28 mouse cellular contexts compared by ENCODE assay signal in genomic region chr5:135162361-135162760, GRCm38 (mm10). TPM values are rescaled to one million over a fixed set of nuclear protein-coding genes. Genes with fewer than 3 reads are reported as not detected.
DNase-seq lines count a peak whose midpoint lies in the region; ATAC-seq and TF ChIP-seq lines count a peak whose summit lies in the region.
"Had no signal": no experiment of that assay in that cellular context is flagged by ENCODE, and none has a peak within 500 bp of the region (broad histone marks: within the 10 kb centered on the region; RNA-seq: fewer than 3 reads in every experiment).

No protein-coding gene starts in this region.

- H3K27ac ChIP-seq in layer of hippocampus, adult 2 months: peak overlapping the region; percentile 82; the same call in 1 of the 2 replicates
- H3K27ac ChIP-seq: embryonic facial prominence, embryonic 10.5 days; embryonic facial prominence, embryonic 15.5 days; forebrain, embryonic 13.5 days; hindbrain, embryonic 12.5 days; intestine, embryonic 15.5 days; limb, embryonic 12.5 days; lung, embryonic 15.5 days; neural tube, embryonic 12.5 days had no signal

- no peak for TF ChIP-seq CTCF in layer of hippocampus, adult 2 months (conservative IDR thresholded peaks at IDR 0.05)

- no peak for ATAC-seq in cerebellum, adult (ENCODE audit: insufficient number of reproducible peaks, low FRiP score, low TSS enrichment)
- ATAC-seq: CD4-positive, CD25-positive, alpha-beta regulatory T cell, adult 4 months; forebrain, embryonic 13.5 days; hindbrain, postnatal 0 days; intestine, embryonic 15.5 days; midbrain, embryonic 16.5 days had no signal

- DNase-seq in layer of hippocampus, adult 2 months (ENCODE audit: low spot score in 2 of 2): no peak
- DNase-seq in layer of hippocampus, adult 8-10 months (ENCODE audit: low spot score in 2 of 2): no peak
- DNase-seq in kidney, adult 9 months: peak; percentile 79
- DNase-seq in kidney, postnatal 10 days: peak; percentile 52
- no peak for DNase-seq in left cerebral cortex, adult 11 months (ENCODE audit: low spot score)
- no peak for DNase-seq in spleen, adult 18-20 months
- DNase-seq: adrenal gland, adult 8-10 months; cerebellum, postnatal 10 days; gastrocnemius, postnatal 25 days; heart, adult 11 months; heart, postnatal 36 days; lung, postnatal 36 days; right cerebral cortex, postnatal 4 days; thymus, adult 2 months; thymus, postnatal 36 days had no signal

- no peak overlapping the region for H3K4me3 ChIP-seq in layer of hippocampus, adult 2 months
- H3K4me3 ChIP-seq: embryonic facial prominence, embryonic 10.5 days; embryonic facial prominence, embryonic 15.5 days; forebrain, embryonic 13.5 days; hindbrain, embryonic 12.5 days; intestine, embryonic 15.5 days; limb, embryonic 12.5 days; lung, embryonic 15.5 days; myocyte; neural tube, embryonic 12.5 days had no signal

RNA-seq across cellular contexts. Expression of gene Bcl7b, which starts 5.7 kb away (rescaled TPM):
- 10 to 100 TPM; 55.1 to 62.6 TPM for total RNA-seq in layer of hippocampus, adult 2 months (2021)
- total RNA-seq in layer of hippocampus, adult 8-10 months (2022): 10 to 100 TPM; 46.6 to 51.8 (median 49.6) TPM

RNA-seq across cellular contexts. Expression of gene Tbl2, which starts 12.9 kb away (rescaled TPM):
- total RNA-seq in layer of hippocampus, adult 2 months (2021): 10 to 100 TPM; 29.8 to 32.0 TPM
- total RNA-seq in layer of hippocampus, adult 8-10 months (2022): 10 to 100 TPM; 25.4 to 34.4 (median 28.4) TPM

RNA-seq across cellular contexts. Expression of gene Baz1b, which starts 24.7 kb away (rescaled TPM):
- 10 to 100 TPM; 79.9 to 87.5 TPM for total RNA-seq in layer of hippocampus, adult 2 months (2021)
- total RNA-seq in layer of hippocampus, adult 8-10 months (2022): 10 to 100 TPM; 67.3 to 95.8 (median 83.4) TPM

Comparison
In these comparisons a context has a peak if more than half of its experiments do, and no peak if none do; other contexts are left out.
1. DNase-seq: peak in kidney, adult 9 months (single experiment) and kidney, postnatal 10 days (single experiment); none in layer of hippocampus, adult 2 months (0 of 2), layer of hippocampus, adult 8-10 months (0 of 2), left cerebral cortex, adult 11 months (single experiment) and spleen, adult 18-20 months (0 of 2).